Mouse (Mus musculus) inflammation-experienced regulatory T-cells, adult 6 months (primary cell): ENCODE measurements around the gene Dnajc25. TPM values are rescaled to one million over a fixed set of nuclear protein-coding genes. Genes with fewer than 3 reads are reported as not detected.

Source experiments
- polyA plus RNA-seq, 3 experiments: library from polyadenylated mRNA; unstranded; fragments of 100-300 nt; shearing (Covaris generic); gene quantifications; one replicate each; pipeline ENCODE4 v1.2.1; 2017

Dnajc25 gene
- polyA plus RNA-seq, 3 experiments from 2014 or later = 0.64 to 1.1 (median 0.91) TPM

Other genes with a start within 250 kb of the Dnajc25 start
- not detected for gene Olfr267, start 207.3 kb upstream of the Dnajc25 start, polyA plus RNA-seq
- gene Ecpas, start 82.3 kb upstream of the Dnajc25 start, polyA plus RNA-seq = 10 to 100 TPM; 20.8 to 32.6 (median 31.2) TPM
- not detected for gene Zkscan16, start 51.4 kb upstream of the Dnajc25 start, polyA plus RNA-seq
- under 1 TPM in 2 of 3 experiments, not detected in 1; 0.34 to 0.67 TPM for gene Ptgr1, start 7.9 kb upstream of the Dnajc25 start, polyA plus RNA-seq
- gene Gm20503, start 8.1 kb downstream of the Dnajc25 start, polyA plus RNA-seq = not detected
- 100 to 1,000 TPM; 134 to 204 (median 170) TPM for gene Gng10, start 40.0 kb downstream of the Dnajc25 start, polyA plus RNA-seq
- gene AI481877, start 143.9 kb downstream of the Dnajc25 start, polyA plus RNA-seq = not detected
- gene Ugcg, start 194.2 kb downstream of the Dnajc25 start, polyA plus RNA-seq = 10 to 100 TPM in 2 of 3 experiments, 1 to 10 TPM in 1; 8.7 to 20.6 (median 16.4) TPM